Mouse (Mus musculus) cerebral cortex, adult 2 months (tissue): Measurements from ENCODE around the gene E130309D02Rik.

ENCODE experiments used
- WGBS: fragments of 180-500 bp; shearing (Covaris S2); methylation state at CpG from one replicate; pipeline ENCODE4 v1.1.7; 2018; 5-methylcytosine and 5-hydroxymethylcytosine counted together

The E130309D02Rik gene

DNA sequence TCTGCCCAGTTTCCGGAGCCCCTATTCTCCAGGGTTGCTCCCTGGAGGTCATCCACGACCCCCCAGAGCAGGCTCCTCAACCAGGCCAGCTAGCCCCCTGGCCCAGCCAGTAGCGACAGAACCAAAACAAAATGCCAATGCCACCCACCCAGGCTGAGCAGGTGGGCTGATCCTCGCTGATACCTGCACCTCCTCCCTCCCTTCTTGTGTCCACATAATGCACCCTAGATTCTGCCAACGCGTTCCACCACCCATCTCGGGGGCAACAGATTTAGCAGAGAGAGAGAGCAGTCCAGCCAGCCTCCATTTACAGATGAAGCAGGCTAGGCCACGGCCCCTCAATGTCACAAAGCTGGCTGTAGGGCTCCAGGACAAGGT is 46.2 kb downstream of the E130309D02Rik start:
- 16% methylated on average over 8 of the region's 8 CpGs for WGBS

- WGBS = 76% methylated on average over 6 of the region's 6 CpGs
These were observed 48.4 kb downstream of the E130309D02Rik start for GRCm38 (mm10) chr5:143266794-143267193.

- 56% methylated on average over 1 of the region's 1 CpGs for WGBS
These were observed 49.8 kb downstream of the E130309D02Rik start for GRCm38 (mm10) chr5:143265409-143265808.

DNA sequence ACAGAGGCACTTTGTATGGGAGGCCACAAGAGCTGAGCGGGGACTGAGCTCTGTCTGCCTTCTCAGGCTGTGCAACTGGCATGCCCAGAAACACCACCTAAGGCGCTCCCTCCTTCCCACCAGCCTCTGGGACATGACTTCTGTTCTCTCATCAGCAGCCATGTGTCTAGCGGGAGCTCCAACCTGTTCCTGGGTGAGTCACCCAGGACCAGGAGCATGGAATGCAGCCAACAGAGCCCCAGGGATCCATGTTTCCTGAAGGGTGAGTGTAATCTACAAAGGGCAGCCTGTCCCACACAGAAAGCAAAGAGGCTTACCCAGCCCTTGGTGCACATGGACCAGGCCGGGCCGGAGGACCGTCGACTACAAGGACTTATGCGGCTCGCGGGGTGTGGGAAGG is 50.5 kb downstream of the E130309D02Rik start:
- WGBS = 72% methylated on average over 10 of the region's 10 CpGs

DNA sequence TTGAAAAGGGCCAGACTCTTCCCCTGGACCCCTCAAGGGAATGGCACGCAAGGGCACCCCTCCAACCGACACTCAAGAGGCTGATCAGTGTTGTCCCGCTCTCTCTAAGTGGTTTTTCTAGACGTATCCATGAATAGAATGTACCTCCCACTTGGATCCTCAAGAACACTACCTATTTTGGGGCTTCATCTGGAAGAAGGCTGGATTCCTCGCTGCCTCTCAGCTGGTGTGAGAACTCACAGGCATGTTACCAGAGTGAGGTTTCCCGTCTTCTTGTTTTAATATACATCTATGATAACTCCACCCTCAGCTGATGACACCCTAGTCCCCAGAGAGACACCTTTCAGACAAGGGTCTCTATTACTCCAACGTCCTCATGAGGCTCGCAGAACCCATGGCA is 53.5 kb downstream of the E130309D02Rik start:
- WGBS = 45% methylated on average over 8 of the region's 8 CpGs

- WGBS = 94% methylated on average over 5 of the region's 5 CpGs
These were observed 59.4 kb downstream of the E130309D02Rik start for GRCm38 (mm10) chr5:143255802-143256201.

DNA sequence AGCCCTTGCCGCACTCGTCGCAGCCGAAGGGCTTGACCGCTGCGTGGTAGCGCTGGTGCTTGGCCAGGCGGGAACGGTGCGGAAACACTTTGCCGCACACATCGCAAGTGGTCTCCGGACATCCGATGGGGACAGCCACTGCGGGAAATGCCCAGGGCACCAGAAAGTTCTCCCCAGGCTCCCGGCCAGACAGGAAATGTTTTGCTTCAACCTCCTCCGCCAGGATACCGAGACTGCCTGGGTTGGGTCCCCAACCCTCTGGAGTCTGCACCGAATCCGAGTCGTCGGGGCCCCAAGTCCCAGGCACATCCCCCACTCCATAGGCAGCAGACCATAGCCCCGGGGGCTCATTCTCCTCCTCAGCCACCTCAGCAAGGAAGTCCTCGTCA is 60.0 kb downstream of the E130309D02Rik start:
- 75% methylated on average over 24 of the region's 24 CpGs for WGBS

- 66% methylated on average over 66 of the region's 66 CpGs for WGBS
These were observed 60.6 kb downstream of the E130309D02Rik start for GRCm38 (mm10) chr5:143254487-143255130.

- WGBS = 27% methylated on average over 81 of the region's 81 CpGs
These were observed 61.2 kb downstream of the E130309D02Rik start for GRCm38 (mm10) chr5:143253881-143254486.

- whole genome bisulfite sequencing = 32% methylated on average over 103 of the region's 103 CpGs
These were observed 61.8 kb downstream of the E130309D02Rik start for GRCm38 (mm10) chr5:143253186-143253880.

GRCm38 (mm10) chr5:143252791-143253185 is 62.4 kb downstream of the E130309D02Rik start:
- WGBS = 76% methylated on average over 18 of the region's 18 CpGs

GRCm38 (mm10) chr5:143252039-143252438 is 63.1 kb downstream of the E130309D02Rik start:
- 64% methylated on average over 6 of the region's 6 CpGs for WGBS
